Mouse (Mus musculus): ENCODE results near the gene 4931406C07Rik. TPM values are rescaled to one million over a fixed set of nuclear protein-coding genes. Genes with fewer than 3 reads are reported as not detected.

Gene 4931406C07Rik
- polyA plus RNA-seq, 1 experiment, result 38.9 TPM

GRCm38 (mm10) chr9:15273981-15274380 is 32.3 kb downstream of the 4931406C07Rik start:
- no peak for TF ChIP-seq CTCF (IDR thresholded peaks at IDR 0.05; ENCODE audit: low read depth, low read length)
- H3K27ac ChIP-seq (ENCODE audit: insufficient read depth, low read depth, low read length), result no peak overlapping the region
- H3K4me3 ChIP-seq (ENCODE audit: insufficient read depth, low read length), result no peak overlapping the region
- H3K4me1 ChIP-seq (ENCODE audit: control insufficient read depth, insufficient read depth, low read length), result peaks cover 9% of the 10 kb centered on the region

GRCm38 (mm10) chr9:15263487-15263886 is 42.8 kb downstream of the 4931406C07Rik start:
- Histone ChIP-seq H3K27ac (ENCODE audit: insufficient read depth, low read depth, low read length) (no peak overlapping the region), H3K4me3 (ENCODE audit: insufficient read depth, low read length) (no peak overlapping the region), H3K4me1 (ENCODE audit: control insufficient read depth, insufficient read depth, low read length) (no peaks in the 10 kb centered on the region)
- no peak for TF ChIP-seq POLR2A (IDR thresholded peaks at IDR 0.05; ENCODE audit: borderline replicate concordance, low read depth, low read length)
- TF ChIP-seq CTCF (IDR thresholded peaks at IDR 0.05; ENCODE audit: low read depth, low read length), result no peak

GRCm38 (mm10) chr9:15261980-15262379 is 44.3 kb downstream of the 4931406C07Rik start:
- no peak for TF ChIP-seq POLR2A (IDR thresholded peaks at IDR 0.05; ENCODE audit: borderline replicate concordance, low read depth, low read length)
- no peak for TF ChIP-seq CTCF (IDR thresholded peaks at IDR 0.05; ENCODE audit: low read depth, low read length)
- Histone ChIP-seq H3K4me3 (ENCODE audit: insufficient read depth, low read length) (no peak overlapping the region), H3K4me1 (ENCODE audit: control insufficient read depth, insufficient read depth, low read length) (no peaks in the 10 kb centered on the region), H3K27ac (ENCODE audit: insufficient read depth, low read depth, low read length) (no peak overlapping the region)

- Histone ChIP-seq H3K27ac (ENCODE audit: insufficient read depth, low read depth, low read length) (no peak overlapping the region), H3K4me1 (ENCODE audit: control insufficient read depth, insufficient read depth, low read length) (no peaks in the 10 kb centered on the region), H3K4me3 (ENCODE audit: insufficient read depth, low read length) (no peak overlapping the region)
- TF ChIP-seq CTCF (IDR thresholded peaks at IDR 0.05; ENCODE audit: low read depth, low read length) (no peak), POLR2A (IDR thresholded peaks at IDR 0.05; ENCODE audit: borderline replicate concordance, low read depth, low read length) (no peak)
These were observed 50.0 kb downstream of the 4931406C07Rik start for GRCm38 (mm10) chr9:15256214-15256613.

- Histone ChIP-seq H3K4me3 (ENCODE audit: insufficient read depth, low read length) (no peak overlapping the region), H3K4me1 (ENCODE audit: control insufficient read depth, insufficient read depth, low read length) (no peaks in the 10 kb centered on the region)
- TF ChIP-seq CTCF (IDR thresholded peaks at IDR 0.05; ENCODE audit: low read depth, low read length), result no peak
These were observed 51.7 kb downstream of the 4931406C07Rik start for GRCm38 (mm10) chr9:15254501-15254900.

GRCm38 (mm10) chr9:15252196-15252595 is 54.1 kb downstream of the 4931406C07Rik start:
- no peaks in the 10 kb centered on the region for H3K4me1 ChIP-seq (ENCODE audit: control insufficient read depth, insufficient read depth, low read length)
- no peak overlapping the region for H3K27ac ChIP-seq (ENCODE audit: insufficient read depth, low read depth, low read length)
- no peak overlapping the region for H3K4me3 ChIP-seq (ENCODE audit: insufficient read depth, low read length)
- TF ChIP-seq POLR2A (IDR thresholded peaks at IDR 0.05; ENCODE audit: borderline replicate concordance, low read depth, low read length) (no peak), CTCF (IDR thresholded peaks at IDR 0.05; ENCODE audit: low read depth, low read length) (no peak)

More at GRCm38 (mm10) chr9:15254501-15254900, 51.7 kb downstream of the 4931406C07Rik start:
- no peak overlapping the region for H3K27ac ChIP-seq (ENCODE audit: insufficient read depth, low read depth, low read length)

- TF ChIP-seq CTCF (IDR thresholded peaks at IDR 0.05; ENCODE audit: low read depth, low read length) (no peak), POLR2A (IDR thresholded peaks at IDR 0.05; ENCODE audit: borderline replicate concordance, low read depth, low read length) (no peak)
- Histone ChIP-seq H3K4me3 (ENCODE audit: insufficient read depth, low read length) (no peak overlapping the region), H3K27ac (ENCODE audit: insufficient read depth, low read depth, low read length) (no peak overlapping the region), H3K4me1 (ENCODE audit: control insufficient read depth, insufficient read depth, low read length) (no peaks in the 10 kb centered on the region)
These were observed 55.9 kb downstream of the 4931406C07Rik start for GRCm38 (mm10) chr9:15250376-15250775.

GRCm38 (mm10) chr9:15245319-15246075 is 60.8 kb downstream of the 4931406C07Rik start:
- Histone ChIP-seq H3K4me1 (ENCODE audit: control insufficient read depth, insufficient read depth, low read length) (no peaks in the 10 kb centered on the region), H3K4me3 (ENCODE audit: insufficient read depth, low read length) (no peak overlapping the region), H3K27ac (ENCODE audit: insufficient read depth, low read depth, low read length) (no peak overlapping the region)
- TF ChIP-seq CTCF (IDR thresholded peaks at IDR 0.05; ENCODE audit: low read depth, low read length) (no peak), POLR2A (IDR thresholded peaks at IDR 0.05; ENCODE audit: borderline replicate concordance, low read depth, low read length) (no peak)

GRCm38 (mm10) chr9:15242130-15242529 is 64.1 kb downstream of the 4931406C07Rik start:
- H3K4me3 ChIP-seq (ENCODE audit: insufficient read depth, low read length), result no peak overlapping the region
- H3K4me1 ChIP-seq (ENCODE audit: control insufficient read depth, insufficient read depth, low read length), result no peaks in the 10 kb centered on the region
- H3K27ac ChIP-seq (ENCODE audit: insufficient read depth, low read depth, low read length), result no peak overlapping the region
- no peak for TF ChIP-seq CTCF (IDR thresholded peaks at IDR 0.05; ENCODE audit: low read depth, low read length)
- TF ChIP-seq POLR2A (IDR thresholded peaks at IDR 0.05; ENCODE audit: borderline replicate concordance, low read depth, low read length), result no peak

GRCm38 (mm10) chr9:15241596-15241939 is 64.7 kb downstream of the 4931406C07Rik start:
- Histone ChIP-seq H3K27ac (ENCODE audit: insufficient read depth, low read depth, low read length) (no peak overlapping the region), H3K4me3 (ENCODE audit: insufficient read depth, low read length) (no peak overlapping the region), H3K4me1 (ENCODE audit: control insufficient read depth, insufficient read depth, low read length) (no peaks in the 10 kb centered on the region)
- no peak for TF ChIP-seq CTCF (IDR thresholded peaks at IDR 0.05; ENCODE audit: low read depth, low read length)
- no peak for TF ChIP-seq POLR2A (IDR thresholded peaks at IDR 0.05; ENCODE audit: borderline replicate concordance, low read depth, low read length)
